Mouse (Mus musculus) embryonic fibroblast, embryonic 13.5 days (primary cell): Measurements from ENCODE around the gene Tex26. TPM values are rescaled to one million over a fixed set of nuclear protein-coding genes. Genes with fewer than 3 reads are reported as not detected.

ENCODE experiments used
- H3K27ac ChIP-seq: 2 replicates; pipeline ENCODE4 v1.5.1; 2012; ENCODE audit warnings: low read length, control low read depth, inconsistent platforms; ENCODE audit not compliant: insufficient read depth
- H3K4me1 ChIP-seq: 2 replicates; pipeline ENCODE4 v1.6.1; 2011; ENCODE audit warnings: low read length; ENCODE audit not compliant: control insufficient read depth, insufficient read depth
- H3K4me3 ChIP-seq: 2 replicates; pipeline ENCODE4 v1.5.1; 2011; ENCODE audit warnings: mild to moderate bottlenecking, control low read depth, low read length; ENCODE audit not compliant: insufficient read depth
- CTCF ChIP-seq: IDR thresholded peaks from 2 replicates; pipeline ENCODE4 v1.5.1; 2011; ENCODE audit warnings: mild to moderate bottlenecking, control low read depth, low read length, moderate library complexity, borderline replicate concordance; ENCODE audit not compliant: insufficient read depth
- POLR2A ChIP-seq: IDR thresholded peaks from 2 replicates; pipeline ENCODE4 v1.6.1; 2011; ENCODE audit warnings: low read depth, mild to moderate bottlenecking, control low read depth, low read length, moderate library complexity
- polyA plus RNA-seq: library from polyadenylated mRNA; stranded (reverse); fragments of >200 nt; gene quantifications from 2 replicates; pipeline ENCODE4 v1.2.4, GENCODE M21; 2011; ENCODE audit warnings: low read depth; ENCODE audit not compliant: missing spikeins, insufficient read length

The Tex26 gene
- polyA plus RNA-seq, 1 experiment, result 1.6 TPM

- peaks cover 5% of the 10 kb centered on the region for H3K4me1 ChIP-seq
- no peak overlapping the region for H3K4me3 ChIP-seq
- H3K27ac ChIP-seq, result no peak overlapping the region
- TF ChIP-seq POLR2A (no peak), CTCF (no peak)
These were observed 9.9 kb upstream of the Tex26 start for GRCm38 (mm10) chr5:149429541-149429940.

- TF ChIP-seq CTCF (no peak), POLR2A (no peak)
These were observed 8.5 kb upstream of the Tex26 start for GRCm38 (mm10) chr5:149430943-149431342.

GRCm38 (mm10) chr5:149433618-149434017, 5.8 kb upstream of the Tex26 start:
- Histone ChIP-seq H3K27ac (no peak overlapping the region), H3K4me1 (peaks cover 7% of the 10 kb centered on the region), H3K4me3 (no peak overlapping the region)
- no peak for TF ChIP-seq CTCF
- no peak for TF ChIP-seq POLR2A

More at GRCm38 (mm10) chr5:149430943-149431342, 8.5 kb upstream of the Tex26 start:
- Histone ChIP-seq H3K27ac (no peak overlapping the region), H3K4me1 (peaks cover 7% of the 10 kb centered on the region), H3K4me3 (no peak overlapping the region)

- H3K27ac ChIP-seq, result peak overlapping the region; percentile 35; the same call in 1 of the 2 replicates
- TF ChIP-seq POLR2A (no peak), CTCF (no peak)
- H3K4me1 ChIP-seq, result peaks cover 7% of the 10 kb centered on the region
- H3K4me3 ChIP-seq, result no peak overlapping the region
These were observed 5.2 kb upstream of the Tex26 start for GRCm38 (mm10) chr5:149434141-149434690.

- Histone ChIP-seq H3K4me3 (no peak overlapping the region), H3K27ac (no peak overlapping the region), H3K4me1 (peaks cover 12% of the 10 kb centered on the region)
- TF ChIP-seq CTCF (no peak), POLR2A (no peak)
These were observed 2.9 kb upstream of the Tex26 start for GRCm38 (mm10) chr5:149436541-149436940.

- H3K4me1 ChIP-seq, result peaks cover 12% of the 10 kb centered on the region
- no peak for TF ChIP-seq CTCF
- no peak for TF ChIP-seq POLR2A
- H3K4me3 ChIP-seq, result no peak overlapping the region
- no peak overlapping the region for H3K27ac ChIP-seq
These were observed 2.3 kb upstream of the Tex26 start for GRCm38 (mm10) chr5:149437150-149437549.

GRCm38 (mm10) chr5:149440180-149440573, 717 bp downstream of the Tex26 start:
- TF ChIP-seq CTCF (no peak), POLR2A (peak; percentile 59)
- Histone ChIP-seq H3K27ac (peak overlapping the region; percentile 39), H3K4me1 (peaks cover 9% of the 10 kb centered on the region), H3K4me3 (peak overlapping the region; percentile 35)

- TF ChIP-seq POLR2A, result no peak
- TF ChIP-seq CTCF, result no peak
- no peak overlapping the region for H3K27ac ChIP-seq
- H3K4me1 ChIP-seq, result peaks cover 9% of the 10 kb centered on the region
- H3K4me3 ChIP-seq, result no peak overlapping the region
These were observed 2.3 kb downstream of the Tex26 start for GRCm38 (mm10) chr5:149441646-149442276.

GRCm38 (mm10) chr5:149442277-149442660, 2.8 kb downstream of the Tex26 start:
- Histone ChIP-seq H3K4me3 (no peak overlapping the region), H3K4me1 (peaks cover 9% of the 10 kb centered on the region), H3K27ac (no peak overlapping the region)
- TF ChIP-seq POLR2A (no peak), CTCF (no peak)

GRCm38 (mm10) chr5:149444451-149444850, 5.0 kb downstream of the Tex26 start:
- peaks cover 9% of the 10 kb centered on the region for H3K4me1 ChIP-seq
- TF ChIP-seq CTCF, result no peak
- no peak for TF ChIP-seq POLR2A
- H3K27ac ChIP-seq, result no peak overlapping the region
- no peak overlapping the region for H3K4me3 ChIP-seq
